In genomic region chr12:82126796-82127195, GRCm38 (mm10) we compare ENCODE assay signal across 22 mouse cellular contexts. TPM values are rescaled to one million over a fixed set of nuclear protein-coding genes. Genes with fewer than 3 reads are reported as not detected.
DNase-seq lines count a peak whose midpoint lies in the region; ATAC-seq lines count a peak whose summit lies in the region.
"Had no signal": no experiment of that assay in that cellular context is flagged by ENCODE, and none has a peak within 500 bp of the region (broad histone marks: within the 10 kb centered on the region; RNA-seq: fewer than 3 reads in every experiment).

No protein-coding gene starts in this region.

- no peak for ATAC-seq in cerebellum, adult (ENCODE audit: insufficient number of reproducible peaks, low FRiP score, low TSS enrichment)
- ATAC-seq: activated CD4-positive, CD25-positive, alpha-beta regulatory T cell, adult 4 months; CD4-positive, CD25-positive, alpha-beta regulatory T cell, adult 4 months; Patski had no signal

- DNase-seq in retina, adult 2 months (ENCODE audit: low read depth, low spot score): peak; percentile 60
- DNase-seq in retina, embryonic 14.5 days (ENCODE audit: low spot score): no peak
- peak; percentile 54 for DNase-seq in retina, postnatal 1 day
- peak; percentile 29 for DNase-seq in retina, postnatal 7 days (ENCODE audit: low read depth, low spot score)
- DNase-seq in yolk sac, embryonic 10.5 days (ENCODE audit: low spot score): peak; percentile 60
- DNase-seq in adrenal gland, adult 18-20 months (ENCODE audit: low spot score in 2 of 2): no peak
- no peak for DNase-seq in heart, adult 8-10 months (ENCODE audit: low spot score)
- DNase-seq: adrenal gland, adult 2 months; adrenal gland, adult 8-10 months; adrenal gland, postnatal 10 days; adrenal gland, postnatal 14 days; adrenal gland, postnatal 25 days; adrenal gland, postnatal 36 days; B cell, adult 2 months; cerebellum, adult 11 months; cerebellum, adult 11-12 months; cerebellum, adult 18-20 months; cerebellum, adult 2 months had no signal

RNA-seq across cellular contexts. Expression of gene Sipa1l1, which starts 42.3 kb away (rescaled TPM):
- total RNA-seq in adrenal gland, adult 18-20 months (2021): 10 to 100 TPM; 27.7 to 32.6 TPM
- total RNA-seq in heart, adult 8-10 months (2022): 10 to 100 TPM in 1 of 4 experiments, 1 to 10 TPM in 3; 8.3 to 11.1 (median 9.4) TPM

Comparison
In these comparisons a context has a peak if more than half of its experiments do, and no peak if none do; other contexts are left out.
1. DNase-seq: peak in retina, adult 2 months (single experiment), retina, postnatal 1 day (single experiment), retina, postnatal 7 days (single experiment) and yolk sac, embryonic 10.5 days (single experiment); none in retina, embryonic 14.5 days (single experiment), adrenal gland, adult 18-20 months (0 of 2) and heart, adult 8-10 months (single experiment).